Mouse (Mus musculus) MEL (cell line): ENCODE measurements around the gene Ddb2. TPM values are rescaled to one million over a fixed set of nuclear protein-coding genes. Genes with fewer than 3 reads are reported as not detected.

Experiments
- DNase-seq: peaks from one replicate; pipeline ENCODE4 v3.0.0; 2011; ENCODE audit warnings: low read depth, low spot score
- H3K27ac ChIP-seq: 2 replicates; pipeline ENCODE4 v1.5.1; 2012; ENCODE audit warnings: low read depth, mild to moderate bottlenecking, control low read depth, low read length, moderate library complexity; ENCODE audit not compliant: control insufficient read depth
- H3K27me3 ChIP-seq, 2 experiments: fragments of 150-350 bp in 1 of 2; sonication (generic) in 1 of 2; 2 replicates each; pipeline ENCODE4 v1.6.1; 2012; ENCODE audit warnings: low read length in 2 of 2, mild to moderate bottlenecking in 2 of 2, improper control_type of control experiment in 1 of 2, moderate library complexity in 1 of 2; ENCODE audit not compliant: insufficient read depth in 2 of 2, control insufficient read depth in 1 of 2
- H3K36me3 ChIP-seq, 2 experiments: 2 replicates each; pipeline ENCODE4 v1.6.1; 2012 to 2014; ENCODE audit warnings: low read length in 2 of 2, improper control_type of control experiment in 1 of 2, inconsistent platforms in 1 of 2, mild to moderate bottlenecking in 1 of 2; ENCODE audit not compliant: insufficient read depth in 2 of 2, control insufficient read depth in 1 of 2
- H3K4me1 ChIP-seq, 2 experiments: fragments of 150-350 bp in 1 of 2; sonication (generic) in 1 of 2; 2 replicates each; pipeline ENCODE4 v1.6.1; 2012; ENCODE audit warnings: low read length in 2 of 2, improper control_type of control experiment in 1 of 2, mild to moderate bottlenecking in 1 of 2; ENCODE audit not compliant: insufficient read depth in 2 of 2, control insufficient read depth in 1 of 2
- H3K4me3 ChIP-seq, 2 experiments: fragments of 150-350 bp in 1 of 2; sonication (generic) in 1 of 2; 2 replicates each; pipeline ENCODE4 v1.5.1; 2012; ENCODE audit warnings: low read depth in 2 of 2, low read length in 2 of 2, mild to moderate bottlenecking in 2 of 2, moderate library complexity in 2 of 2, control low read depth in 1 of 2, improper control_type of control experiment in 1 of 2; ENCODE audit not compliant: control insufficient read depth in 1 of 2, insufficient read depth in 1 of 2
- H3K79me2 ChIP-seq: 2 replicates; pipeline ENCODE4 v1.6.1; 2012; ENCODE audit warnings: mild to moderate bottlenecking, low read length, moderate library complexity; ENCODE audit not compliant: control insufficient read depth, poor library complexity, insufficient read depth
- H3K9ac ChIP-seq: 2 replicates; pipeline ENCODE4 v1.6.1; 2012; ENCODE audit warnings: low read depth, mild to moderate bottlenecking, control low read depth, low read length, moderate library complexity; ENCODE audit not compliant: control insufficient read depth, poor library complexity, severe bottlenecking
- H3K9me3 ChIP-seq: fragments of 150-350 bp; sonication (generic); replicated peaks from 2 replicates; pipeline ENCODE4 v1.6.1; 2012; ENCODE audit warnings: mild to moderate bottlenecking, low read length, improper control_type of control experiment, moderate library complexity; ENCODE audit not compliant: insufficient read depth
- BHLHE40 ChIP-seq: IDR thresholded peaks from 2 replicates; pipeline ENCODE4 v1.6.1; 2012; ENCODE audit warnings: low read depth, mild to moderate bottlenecking, inconsistent platforms, low read length, improper control_type of control experiment, borderline replicate concordance
- CHD1 ChIP-seq: IDR thresholded peaks from 2 replicates; pipeline ENCODE4 v1.6.1; 2012; ENCODE audit warnings: low read depth, mild to moderate bottlenecking, inconsistent platforms, low read length, improper control_type of control experiment
- CTCF ChIP-seq, 3 experiments: IDR thresholded peaks in 2 of 3; conservative IDR thresholded peaks in 1 of 3; 2 replicates each; pipeline ENCODE4 v1.5.1; 2011 to 2012; ENCODE audit warnings: low read length in 3 of 3, low read depth in 2 of 3, mild to moderate bottlenecking in 2 of 3, improper control_type of control experiment in 1 of 3, inconsistent platforms in 1 of 3, mixed read lengths in 1 of 3, moderate library complexity in 1 of 3; ENCODE audit not compliant: control insufficient read depth in 1 of 3, insufficient read depth in 1 of 3, poor library complexity in 1 of 3, severe bottlenecking in 1 of 3
- E2F4 ChIP-seq: IDR thresholded peaks from 2 replicates; pipeline ENCODE4 v1.6.1; 2011; ENCODE audit warnings: low read depth, low read length, improper control_type of control experiment, borderline replicate concordance
- ELF1 ChIP-seq: IDR thresholded peaks from 2 replicates; pipeline ENCODE4 v1.6.1; 2014; ENCODE audit warnings: low read depth, mild to moderate bottlenecking, inconsistent platforms, low read length, improper control_type of control experiment, moderate library complexity
- EP300 ChIP-seq, 2 experiments: IDR thresholded peaks; 2 replicates each; pipeline ENCODE4 v1.6.1; 2011; ENCODE audit warnings: improper control_type of control experiment in 2 of 2, low read length in 2 of 2, low read depth in 1 of 2, mild to moderate bottlenecking in 1 of 2
- ETS1 ChIP-seq: IDR thresholded peaks from 2 replicates; pipeline ENCODE4 v1.6.1; 2012; ENCODE audit warnings: low read depth, mild to moderate bottlenecking, inconsistent platforms, low read length, improper control_type of control experiment, moderate library complexity
- JUND ChIP-seq: IDR thresholded peaks from 2 replicates; pipeline ENCODE4 v1.6.1; 2011; ENCODE audit warnings: low read depth, mild to moderate bottlenecking, improper control_type of control experiment, low read length
- KAT2A ChIP-seq: conservative IDR thresholded peaks from 2 replicates; pipeline ENCODE4 v1.6.1; 2012; ENCODE audit warnings: low read depth, low read length, improper control_type of control experiment, inconsistent platforms
- MXI1 ChIP-seq: IDR thresholded peaks from 2 replicates; pipeline ENCODE4 v1.6.1; 2011; ENCODE audit warnings: mild to moderate bottlenecking, low read depth, low read length, improper control_type of control experiment
- MYB ChIP-seq: IDR thresholded peaks from 2 replicates; pipeline ENCODE4 v1.6.1; 2011; ENCODE audit warnings: mild to moderate bottlenecking, low read depth, low read length, improper control_type of control experiment
- NELFE ChIP-seq: IDR thresholded peaks from 2 replicates; pipeline ENCODE4 v1.6.1; 2011; ENCODE audit warnings: low read depth, low read length, improper control_type of control experiment
- NRF1 ChIP-seq: IDR thresholded peaks from 2 replicates; pipeline ENCODE4 v1.6.1; 2014; ENCODE audit warnings: low read depth, mild to moderate bottlenecking, inconsistent platforms, low read length, improper control_type of control experiment, moderate library complexity; ENCODE audit not compliant: poor library complexity, insufficient read depth, severe bottlenecking
- POLR2A ChIP-seq, 2 experiments: IDR thresholded peaks; 2 replicates each; pipeline ENCODE4 v1.6.1; 2011 to 2012; ENCODE audit warnings: low read length in 2 of 2, mild to moderate bottlenecking in 2 of 2, control low read depth in 1 of 2, improper control_type of control experiment in 1 of 2, low read depth in 1 of 2, moderate library complexity in 1 of 2; ENCODE audit not compliant: control insufficient read depth in 1 of 2, insufficient read depth in 1 of 2, poor library complexity in 1 of 2
- POLR2AphosphoS5 ChIP-seq: IDR thresholded peaks from 2 replicates; pipeline ENCODE4 v1.6.1; 2012; ENCODE audit warnings: low read depth, borderline replicate concordance, mild to moderate bottlenecking, inconsistent platforms, low read length, moderate library complexity, mixed read lengths
- RCOR1 ChIP-seq: IDR thresholded peaks from 2 replicates; pipeline ENCODE4 v1.6.1; 2012; ENCODE audit warnings: low read depth, mild to moderate bottlenecking, inconsistent platforms, low read length, improper control_type of control experiment
- TAL1 ChIP-seq: IDR thresholded peaks from 2 replicates; pipeline ENCODE4 v1.6.1; 2012; ENCODE audit warnings: mild to moderate bottlenecking, inconsistent platforms, low read length, moderate library complexity, mixed read lengths
- UBTF ChIP-seq: IDR thresholded peaks from 2 replicates; pipeline ENCODE4 v1.6.1; 2012; ENCODE audit warnings: low read depth, mild to moderate bottlenecking, inconsistent platforms, low read length, improper control_type of control experiment, moderate library complexity, borderline replicate concordance; ENCODE audit not compliant: insufficient read depth
- USF1 ChIP-seq: IDR thresholded peaks from 2 replicates; pipeline ENCODE4 v1.6.1; 2014; ENCODE audit warnings: low read depth, mild to moderate bottlenecking, inconsistent platforms, low read length, improper control_type of control experiment, moderate library complexity
- USF2 ChIP-seq, 2 experiments: IDR thresholded peaks; 2 replicates each; pipeline ENCODE4 v1.6.1; 2011 to 2012; ENCODE audit warnings: improper control_type of control experiment in 2 of 2, low read length in 2 of 2, borderline replicate concordance in 1 of 2, inconsistent platforms in 1 of 2, low read depth in 1 of 2, mild to moderate bottlenecking in 1 of 2; ENCODE audit not compliant: insufficient read depth in 1 of 2
- ZC3H11A ChIP-seq: IDR thresholded peaks from 2 replicates; pipeline ENCODE4 v1.6.1; 2012; ENCODE audit warnings: low read depth, mild to moderate bottlenecking, inconsistent platforms, low read length, improper control_type of control experiment
- ZKSCAN1 ChIP-seq: IDR thresholded peaks from 2 replicates; pipeline ENCODE4 v1.6.1; 2012; ENCODE audit warnings: low read depth, mild to moderate bottlenecking, inconsistent platforms, low read length, improper control_type of control experiment, moderate library complexity
- polyA plus RNA-seq, 2 experiments: library from polyadenylated mRNA; stranded (reverse) in 1 of 2; unstranded in 1 of 2; fragments of >175 nt in 1 of 2; fragments of >200 nt in 1 of 2; gene quantifications; 2 replicates each; pipeline versions ENCODE4 v1.2.1 to v1.2.4; 2012; ENCODE audit warnings: low replicate concordance in 2 of 2, low read depth in 1 of 2; ENCODE audit not compliant: insufficient read length in 2 of 2, insufficient read depth in 1 of 2, missing spikeins in 1 of 2
- total RNA-seq: library from RNA; depleted of rRNA; stranded (reverse); fragments of 300-350 nt; gene quantifications from 2 replicates; pipeline ENCODE4 v1.2.3, GENCODE M21; 2012

The Ddb2 gene
- total and polyA plus RNA-seq, 3 experiments: 8.4 to 12.6 TPM; not detected in 1

DNA sequence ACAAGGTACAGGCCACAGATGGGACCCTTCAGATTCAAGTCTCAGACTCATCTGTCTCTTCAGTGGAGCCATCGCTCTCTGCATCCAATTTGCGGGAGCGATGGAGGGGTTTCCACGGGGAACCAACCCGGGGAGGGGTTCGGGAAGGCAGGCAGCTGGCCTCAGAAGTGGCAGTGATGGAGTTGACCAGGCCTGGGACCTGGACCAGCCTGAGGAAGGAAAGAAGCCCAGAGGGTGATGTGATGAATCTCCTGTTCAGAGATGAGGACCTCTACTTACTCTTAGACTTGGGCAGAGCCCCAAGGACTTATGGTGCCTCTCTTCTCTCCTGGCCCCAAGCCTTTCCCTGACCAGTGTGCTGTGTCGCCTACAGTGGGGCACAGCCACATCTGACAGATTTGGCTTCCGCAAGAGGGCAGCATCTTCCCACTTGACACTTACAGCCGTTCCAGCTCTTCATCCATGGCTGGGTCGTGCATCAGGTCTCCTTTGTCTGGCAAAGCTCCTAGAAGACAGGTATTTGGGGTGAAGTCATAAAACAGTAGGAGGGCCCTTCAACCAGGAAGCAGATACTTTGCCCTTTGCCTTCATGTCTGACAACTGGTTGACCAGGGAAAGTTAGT is 42.1 kb upstream of the Ddb2 start:
- Histone ChIP-seq H3K79me2 (no peaks in the 10 kb centered on the region), H3K36me3 (peaks cover 0 to 3% of the 10 kb centered on the region in 2 experiments; a peak in 1 of 4 replicates), H3K9ac (no peak overlapping the region), H3K9me3 (no peaks in the 10 kb centered on the region), H3K27me3 (no peaks in the 10 kb centered on the region), H3K27ac (no peak overlapping the region)
- no peak for DNase-seq
- TF ChIP-seq POLR2A (IDR thresholded peaks at IDR 0.05; ENCODE audit: control insufficient read depth in 1 of 2, insufficient read depth in 1 of 2, low read depth in 1 of 2, low read length in 2 of 2, poor library complexity in 1 of 2) (0 out of 4 replicates have a peak, but pooled peaks of 1 of the 2 experiments have one; percentile 17), ZC3H11A (no peak)
- TF ChIP-seq, all 39 proteins: peak for 1
- Histone ChIP-seq H3K4me3 (no peak overlapping the region), H3K4me1 (no peaks in the 10 kb centered on the region)

DNA sequence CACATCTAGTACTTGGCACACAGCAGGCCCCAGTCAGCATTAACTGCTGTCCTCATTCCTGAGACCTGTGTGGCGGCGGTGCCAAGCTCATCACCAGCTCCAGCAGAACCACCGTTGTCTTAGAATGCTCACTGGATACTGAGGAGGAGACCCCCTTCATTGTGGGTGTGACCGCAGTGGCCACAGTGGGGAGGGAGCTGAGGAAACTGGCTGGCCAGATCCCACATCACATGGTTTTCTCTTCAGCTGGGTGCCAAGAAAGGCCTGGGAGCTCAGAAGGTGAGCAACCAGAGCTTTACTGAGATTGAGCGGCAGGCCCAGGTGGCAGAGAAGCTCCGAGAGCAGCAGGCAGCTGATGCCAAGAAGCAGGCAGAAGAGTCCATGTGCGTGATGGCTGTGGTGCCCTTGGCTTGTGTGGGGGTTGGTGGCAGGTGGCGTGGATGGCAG is 32.9 kb upstream of the Ddb2 start:
- DNase-seq: no peak
- H3K79me2 ChIP-seq: peaks cover 17% of the 10 kb centered on the region
- H3K4me1 ChIP-seq: peaks cover 2 to 7% of the 10 kb centered on the region in 2 experiments; a peak in 2 of 4 replicates
- no peak overlapping the region for H3K27ac ChIP-seq
- no peaks in the 10 kb centered on the region for H3K9me3 ChIP-seq
- TF ChIP-seq UBTF (no peak), MYB (no peak), E2F4 (no peak), TAL1 (no peak), MXI1 (no peak), USF2 (IDR thresholded peaks at IDR 0.05; ENCODE audit: borderline replicate concordance in 1 of 2, insufficient read depth in 1 of 2, low read depth in 1 of 2, low read length in 2 of 2) (no peak), POLR2AphosphoS5 (no peak), JUND (no peak), NELFE (no peak), ZKSCAN1 (no peak), EP300 (IDR thresholded peaks at IDR 0.05; ENCODE audit: low read depth in 1 of 2, low read length in 2 of 2) (no peak), ELF1 (no peak), CTCF (IDR thresholded peaks at IDR 0.05 in 2 of 3, conservative IDR thresholded peaks at IDR 0.05 in 1 of 3; ENCODE audit: control insufficient read depth in 1 of 3, insufficient read depth in 1 of 3, low read depth in 2 of 3, low read length in 3 of 3, poor library complexity in 1 of 3, severe bottlenecking in 1 of 3) (no peak), NRF1 (no peak), KAT2A (no peak), USF1 (no peak), BHLHE40 (no peak), CHD1 (no peak), RCOR1 (no peak), ETS1 (no peak)
- TF ChIP-seq, all 39 proteins: peak for 0
- H3K36me3 ChIP-seq: peaks cover 8 to 21% of the 10 kb centered on the region in 2 experiments
- no peaks in the 10 kb centered on the region for H3K27me3 ChIP-seq
- H3K9ac ChIP-seq: no peak overlapping the region
- H3K4me3 ChIP-seq: no peak overlapping the region
